Mouse (Mus musculus) hindbrain, embryonic 15.5 days (tissue): ENCODE measurements around the gene Faim2. TPM values are rescaled to one million over a fixed set of nuclear protein-coding genes. Genes with fewer than 3 reads are reported as not detected.

Source experiments
- ATAC-seq: fragments of 200-750 bp; cut with Nextera tagmentation; 2 replicates; pipeline ENCODE4 v1.8.0; 2017; ENCODE audit warnings: low read depth, moderate number of reproducible peaks, moderate TSS enrichment; ENCODE audit not compliant: low FRiP score
- H3K27ac ChIP-seq: fragments of 300-500 bp; sonication (generic); replicated peaks from 2 replicates; pipeline ENCODE4 v1.5.1; 2015; ENCODE audit warnings: mild to moderate bottlenecking, inconsistent platforms
- H3K27me3 ChIP-seq: fragments of 300-500 bp; sonication (generic); 2 replicates; pipeline ENCODE4 v1.6.1; 2015; ENCODE audit warnings: control low read depth, inconsistent platforms
- H3K36me3 ChIP-seq: fragments of 300-500 bp; sonication (generic); 2 replicates; pipeline ENCODE4 v1.6.1; 2015; ENCODE audit warnings: control low read depth, inconsistent platforms
- H3K4me1 ChIP-seq: fragments of 300-500 bp; sonication (generic); replicated peaks from 2 replicates; pipeline ENCODE4 v1.6.1; 2015; ENCODE audit warnings: control low read depth, inconsistent platforms
- H3K4me2 ChIP-seq: fragments of 300-500 bp; sonication (generic); 2 replicates; pipeline ENCODE4 v1.6.1; 2015; ENCODE audit warnings: moderate library complexity, mild to moderate bottlenecking, inconsistent platforms
- H3K4me3 ChIP-seq: fragments of 300-500 bp; sonication (generic); 2 replicates; pipeline ENCODE4 v1.5.1; 2015; ENCODE audit warnings: mild to moderate bottlenecking, inconsistent platforms
- H3K9ac ChIP-seq: fragments of 300-500 bp; sonication (generic); 2 replicates; pipeline ENCODE4 v1.6.1; 2015; ENCODE audit warnings: inconsistent platforms
- H3K9me3 ChIP-seq: fragments of 300-500 bp; sonication (generic); 2 replicates; pipeline ENCODE4 v1.6.1; 2016; ENCODE audit warnings: control low read depth, inconsistent platforms
- WGBS: fragments of 180-500 bp; shearing (Covaris S2); methylation state at CpG from one replicate; pipeline ENCODE4 v1.1.7; 2015; 5-methylcytosine and 5-hydroxymethylcytosine counted together
- polyA plus RNA-seq: library from polyadenylated mRNA; unstranded; fragments of >200 nt; fragmentation: Nextera tagmentation; extraction: Ambion mirVana; gene quantifications from 2 replicates; pipeline ENCODE4 v1.2.1, GENCODE M21; 2015

Gene Faim2
- polyA plus RNA-seq, 1 experiment from 2014 or later = 48.7 TPM

- 79% methylated on average over 15 of the region's 15 CpGs for WGBS
- Histone ChIP-seq H3K4me3 (no peak overlapping the region), H3K9me3 (no peaks in the 10 kb centered on the region), H3K9ac (no peak overlapping the region), H3K27ac (no peak overlapping the region), H3K27me3 (no peaks in the 10 kb centered on the region), H3K4me2 (no peak overlapping the region), H3K36me3 (no peaks in the 10 kb centered on the region), H3K4me1 (peaks cover 17% of the 10 kb centered on the region)
- ATAC-seq = no peak
These were observed 22.5 kb downstream of the Faim2 start for GRCm38 (mm10) chr15:99505324-99506095.

- Histone ChIP-seq H3K4me2 (no peak overlapping the region), H3K9ac (no peak overlapping the region), H3K4me3 (no peak overlapping the region), H3K4me1 (peaks cover 20% of the 10 kb centered on the region), H3K27ac (no peak overlapping the region), H3K36me3 (no peaks in the 10 kb centered on the region), H3K9me3 (no peaks in the 10 kb centered on the region), H3K27me3 (no peaks in the 10 kb centered on the region)
- WGBS = 80% methylated on average over 5 of the region's 5 CpGs
- ATAC-seq = no peak
These were observed 24.7 kb downstream of the Faim2 start for GRCm38 (mm10) chr15:99503256-99503655.

DNA sequence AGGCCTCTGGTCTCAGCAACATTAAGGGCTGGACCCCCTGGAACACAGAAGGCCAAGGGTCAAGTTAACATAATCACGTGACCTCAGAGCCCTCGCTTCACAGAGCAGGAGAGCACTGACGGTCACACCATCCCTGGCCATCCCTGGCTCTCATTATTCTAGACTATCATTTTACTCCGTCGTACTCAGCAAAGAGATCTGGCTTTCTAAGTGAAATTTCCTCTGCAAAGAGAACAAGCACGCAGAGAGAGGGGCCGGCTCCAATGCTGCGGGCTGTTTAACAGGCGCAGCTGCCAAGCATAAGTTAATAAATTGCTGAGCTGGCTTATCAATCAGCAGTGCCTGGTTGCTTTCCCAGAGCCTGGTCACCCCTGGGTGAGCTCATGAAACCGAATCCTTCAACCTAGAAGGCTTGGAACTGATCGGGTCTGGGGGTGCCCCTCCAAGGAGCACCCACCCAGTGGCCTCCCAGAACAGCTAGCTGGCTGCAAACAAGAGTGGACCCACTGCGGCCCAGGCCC lies 25.6 kb downstream of the Faim2 start:
- H3K36me3 ChIP-seq = no peaks in the 10 kb centered on the region
- no peak overlapping the region for H3K4me3 ChIP-seq
- H3K27me3 ChIP-seq = no peaks in the 10 kb centered on the region
- H3K9me3 ChIP-seq = no peaks in the 10 kb centered on the region
- H3K4me2 ChIP-seq = no peak overlapping the region
- 31% methylated on average over 12 of the region's 12 CpGs for WGBS
- peaks cover 29% of the 10 kb centered on the region for H3K4me1 ChIP-seq
- ATAC-seq = peak; percentile 50; the same call in 1 of the 2 replicates
- H3K9ac ChIP-seq = no peak overlapping the region
- H3K27ac ChIP-seq = peak overlapping the region; percentile 43

- no peak overlapping the region for H3K4me2 ChIP-seq
- H3K27ac ChIP-seq = peak overlapping the region; percentile 43
- WGBS = 45% methylated on average over 20 of the region's 20 CpGs
- H3K9me3 ChIP-seq = no peaks in the 10 kb centered on the region
- no peak overlapping the region for H3K4me3 ChIP-seq
- no peaks in the 10 kb centered on the region for H3K27me3 ChIP-seq
- no peaks in the 10 kb centered on the region for H3K36me3 ChIP-seq
- no peak overlapping the region for H3K9ac ChIP-seq
- peaks cover 34% of the 10 kb centered on the region for H3K4me1 ChIP-seq
- no peak for ATAC-seq
These were observed 26.4 kb downstream of the Faim2 start for GRCm38 (mm10) chr15:99501292-99502260.

GRCm38 (mm10) chr15:99500320-99500719 lies 27.6 kb downstream of the Faim2 start:
- H3K9ac ChIP-seq = no peak overlapping the region
- H3K4me3 ChIP-seq = no peak overlapping the region
- H3K27ac ChIP-seq = no peak overlapping the region
- H3K9me3 ChIP-seq = no peaks in the 10 kb centered on the region
- H3K27me3 ChIP-seq = no peaks in the 10 kb centered on the region
- H3K4me1 ChIP-seq = peaks cover 34% of the 10 kb centered on the region
- ATAC-seq = no peak
- no peak overlapping the region for H3K4me2 ChIP-seq
- 80% methylated on average over 5 of the region's 5 CpGs for WGBS
- no peaks in the 10 kb centered on the region for H3K36me3 ChIP-seq

DNA sequence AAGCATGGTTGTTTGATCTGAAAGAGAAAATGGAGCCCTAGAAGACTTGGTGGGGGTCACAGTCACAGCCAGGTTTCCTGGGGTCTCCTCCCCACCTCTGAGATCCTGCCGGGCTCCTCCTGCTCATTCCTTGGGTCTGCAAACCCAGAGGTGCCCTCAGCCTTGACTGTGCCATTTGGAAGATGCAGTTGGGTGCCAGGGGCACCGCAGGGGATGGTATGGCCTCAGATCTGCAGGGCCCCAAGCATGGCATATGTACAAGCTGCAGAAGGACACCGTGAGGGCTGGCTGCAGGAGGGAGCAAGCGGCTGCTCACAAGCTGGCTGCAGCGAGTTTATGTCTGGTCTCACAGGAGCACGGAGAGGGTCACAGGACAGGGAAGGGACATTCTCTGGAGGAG lies 28.2 kb downstream of the Faim2 start:
- ATAC-seq = no peak
- Histone ChIP-seq H3K4me3 (no peak overlapping the region), H3K36me3 (no peaks in the 10 kb centered on the region), H3K27ac (no peak overlapping the region), H3K9me3 (no peaks in the 10 kb centered on the region), H3K4me2 (no peak overlapping the region), H3K4me1 (peaks cover 34% of the 10 kb centered on the region), H3K27me3 (no peaks in the 10 kb centered on the region), H3K9ac (no peak overlapping the region)
- WGBS = 59% methylated on average over 6 of the region's 6 CpGs

DNA sequence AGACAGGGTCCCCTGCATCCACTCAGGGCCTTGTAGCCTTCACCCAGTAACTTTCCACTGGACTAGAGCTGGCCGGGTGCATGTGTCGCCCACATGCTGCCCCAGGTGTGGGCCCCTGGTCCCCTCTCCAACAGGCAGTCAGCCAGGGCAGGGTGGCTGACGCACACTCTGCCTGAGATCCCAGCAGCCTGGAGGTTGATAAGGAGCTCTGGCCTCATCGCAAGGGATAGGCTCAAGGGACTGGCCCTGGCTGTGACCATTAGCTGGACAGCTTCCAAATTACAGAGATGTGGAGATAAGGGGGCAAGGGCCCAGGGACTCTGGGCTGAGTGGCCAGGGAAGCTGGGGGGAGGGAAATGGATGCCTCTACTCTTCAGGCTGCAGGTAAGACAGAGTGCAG lies 29.2 kb downstream of the Faim2 start:
- H3K4me1 ChIP-seq = peaks cover 34% of the 10 kb centered on the region
- H3K36me3 ChIP-seq = no peaks in the 10 kb centered on the region
- no peak for ATAC-seq
- no peak overlapping the region for H3K9ac ChIP-seq
- no peak overlapping the region for H3K27ac ChIP-seq
- WGBS = 69% methylated on average over 4 of the region's 4 CpGs
- H3K9me3 ChIP-seq = no peaks in the 10 kb centered on the region
- H3K4me2 ChIP-seq = no peak overlapping the region
- H3K4me3 ChIP-seq = no peak overlapping the region
- H3K27me3 ChIP-seq = no peaks in the 10 kb centered on the region

DNA sequence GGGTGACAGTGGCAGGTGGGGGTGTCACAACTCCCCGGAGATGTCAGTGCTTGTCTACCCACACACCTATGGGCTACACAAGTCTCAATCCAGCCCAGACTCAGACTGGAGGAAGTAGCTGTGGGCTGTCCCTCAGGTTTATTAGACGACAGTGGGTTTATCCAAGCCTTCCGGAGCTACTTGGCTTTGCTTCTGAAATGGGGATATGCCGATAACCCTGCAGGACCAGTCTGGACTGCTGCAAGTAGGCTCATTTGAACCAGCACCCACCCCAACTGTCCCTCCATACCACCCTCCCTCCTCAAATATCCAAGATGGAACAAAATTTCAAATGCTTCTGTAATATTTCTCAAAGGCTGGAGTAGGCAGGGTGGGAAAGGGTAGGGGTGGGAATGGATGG lies 29.6 kb downstream of the Faim2 start:
- Histone ChIP-seq H3K9me3 (no peaks in the 10 kb centered on the region), H3K4me2 (no peak overlapping the region), H3K4me1 (peaks cover 34% of the 10 kb centered on the region), H3K9ac (no peak overlapping the region), H3K27ac (no peak overlapping the region), H3K36me3 (no peaks in the 10 kb centered on the region), H3K27me3 (no peaks in the 10 kb centered on the region), H3K4me3 (no peak overlapping the region)
- WGBS = 82% methylated on average over 4 of the region's 4 CpGs
- no peak for ATAC-seq

DNA sequence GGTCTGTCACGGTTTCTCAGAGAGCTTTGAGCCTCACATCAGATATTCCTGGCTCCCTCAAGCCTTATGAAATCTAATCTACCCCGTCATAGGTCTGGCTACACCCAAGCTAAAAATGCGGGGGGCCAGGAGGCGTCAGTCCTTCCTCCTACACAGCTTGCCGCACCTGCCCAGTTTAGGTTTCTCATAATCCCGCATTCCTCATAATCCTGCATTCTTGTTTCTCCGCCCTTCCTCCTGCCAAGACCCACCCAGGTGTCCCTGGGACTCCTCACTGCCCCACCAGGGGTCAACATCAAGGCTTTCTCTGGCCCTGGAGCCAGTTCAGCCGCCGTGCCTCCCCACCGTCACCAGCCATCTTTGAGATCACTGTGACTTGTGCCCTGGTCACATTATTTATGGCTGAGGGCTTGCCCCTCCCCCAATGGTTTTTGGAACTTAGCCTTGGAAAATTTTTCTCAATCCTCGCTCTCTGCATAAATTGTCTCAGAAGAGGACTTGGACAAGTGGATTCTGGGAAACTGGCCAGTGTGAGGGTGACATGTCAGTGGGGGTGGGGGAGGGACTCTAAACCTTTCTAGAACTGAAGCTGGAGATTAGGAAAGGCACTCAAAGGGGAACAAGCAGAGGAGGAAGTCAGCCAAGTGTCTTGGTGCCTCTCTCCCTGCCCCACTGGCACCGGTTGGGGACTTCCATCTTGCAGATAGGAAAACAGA lies 30.3 kb downstream of the Faim2 start:
- no peak overlapping the region for H3K27ac ChIP-seq
- no peaks in the 10 kb centered on the region for H3K27me3 ChIP-seq
- H3K4me1 ChIP-seq = peaks cover 32% of the 10 kb centered on the region
- 46% methylated on average over 12 of the region's 12 CpGs for WGBS
- no peak overlapping the region for H3K4me2 ChIP-seq
- no peaks in the 10 kb centered on the region for H3K9me3 ChIP-seq
- H3K4me3 ChIP-seq = no peak overlapping the region
- H3K36me3 ChIP-seq = no peaks in the 10 kb centered on the region
- H3K9ac ChIP-seq = no peak overlapping the region
- peak; percentile 25; the same call in 1 of the 2 replicates for ATAC-seq

- H3K4me3 ChIP-seq = no peak overlapping the region
- no peaks in the 10 kb centered on the region for H3K36me3 ChIP-seq
- peak; percentile 75 for ATAC-seq
- H3K4me2 ChIP-seq = no peak overlapping the region
- H3K27me3 ChIP-seq = no peaks in the 10 kb centered on the region
- H3K27ac ChIP-seq = no peak overlapping the region
- 13% methylated on average over 4 of the region's 4 CpGs for WGBS
- H3K4me1 ChIP-seq = peaks cover 26% of the 10 kb centered on the region
- H3K9me3 ChIP-seq = no peaks in the 10 kb centered on the region
- no peak overlapping the region for H3K9ac ChIP-seq
These were observed 30.9 kb downstream of the Faim2 start for GRCm38 (mm10) chr15:99497061-99497460.

DNA sequence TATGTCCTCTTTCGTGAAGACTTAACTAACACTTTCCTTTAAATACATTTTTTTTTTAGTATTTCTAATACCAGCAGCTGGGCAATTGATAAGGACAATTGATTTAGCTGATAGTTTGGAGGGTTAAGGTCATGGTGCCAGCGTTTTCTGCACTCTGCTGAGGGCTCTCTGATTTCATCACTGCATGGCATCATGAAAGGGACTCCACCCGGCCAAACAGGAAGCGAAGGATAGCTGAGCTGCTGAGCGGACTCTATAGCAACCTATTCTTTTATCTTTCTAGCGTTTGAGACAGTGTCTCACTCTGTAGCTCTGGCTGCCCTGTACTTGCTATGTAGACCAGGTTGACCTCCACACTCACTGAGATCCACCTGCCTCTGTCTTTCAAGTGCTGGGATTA lies 43.2 kb downstream of the Faim2 start:
- H3K4me2 ChIP-seq = no peak overlapping the region
- H3K27me3 ChIP-seq = no peaks in the 10 kb centered on the region
- WGBS = 72% methylated on average over 6 of the region's 6 CpGs
- no peak overlapping the region for H3K9ac ChIP-seq
- H3K9me3 ChIP-seq = no peaks in the 10 kb centered on the region
- no peaks in the 10 kb centered on the region for H3K36me3 ChIP-seq
- no peak overlapping the region for H3K27ac ChIP-seq
- no peak for ATAC-seq
- no peaks in the 10 kb centered on the region for H3K4me1 ChIP-seq
- no peak overlapping the region for H3K4me3 ChIP-seq
